Mouse (Mus musculus) C2C12 (cell line): ENCODE results near the gene Dcst2. TPM values are rescaled to one million over a fixed set of nuclear protein-coding genes. Genes with fewer than 3 reads are reported as not detected.

Experiments
- H3K27me3 ChIP-seq: one replicate; pipeline ENCODE4 v1.6.1; 2011; ENCODE audit not compliant: control insufficient read depth, insufficient read depth, insufficient read length
- H3K36me3 ChIP-seq: one replicate; pipeline ENCODE4 v1.6.1; 2011; ENCODE audit not compliant: control insufficient read depth, insufficient read depth
- H3K4me3 ChIP-seq: one replicate; pipeline ENCODE4 v1.5.1; 2011; ENCODE audit warnings: mild to moderate bottlenecking, control low read depth; ENCODE audit not compliant: poor library complexity, insufficient read depth, severe bottlenecking
- H3K79me2 ChIP-seq: one replicate; pipeline ENCODE4 v1.6.1; 2011; ENCODE audit not compliant: control insufficient read depth, insufficient read depth
- H3K79me3 ChIP-seq: one replicate; pipeline ENCODE4 v1.6.1; 2011; ENCODE audit warnings: low read depth, control low read depth
- H3ac ChIP-seq: one replicate; pipeline ENCODE3; 2011; ENCODE audit warnings: low read depth; ENCODE audit not compliant: control insufficient read depth, insufficient read length
- CEBPB ChIP-seq: IDR thresholded peaks from one replicate; pipeline ENCODE4 v1.6.1; 2011; ENCODE audit warnings: low read depth, mild to moderate bottlenecking, control low read depth, moderate library complexity
- CTCF ChIP-seq: IDR thresholded peaks from one replicate; pipeline ENCODE4 v1.5.1; 2011; ENCODE audit not compliant: control insufficient read depth, insufficient read depth, insufficient read length
- FOSL1 ChIP-seq: IDR thresholded peaks from one replicate; pipeline ENCODE4 v1.8.0; 2011; ENCODE audit warnings: mild to moderate bottlenecking, low read length; ENCODE audit not compliant: poor library complexity, insufficient read depth, severe bottlenecking
- MAX ChIP-seq: IDR thresholded peaks from one replicate; pipeline ENCODE4 v1.6.1; 2011; ENCODE audit warnings: mild to moderate bottlenecking, control low read depth
- MYOD1 ChIP-seq: IDR thresholded peaks from one replicate; pipeline ENCODE4 v1.6.1; 2011; ENCODE audit warnings: low read depth; ENCODE audit not compliant: control insufficient read depth, insufficient read length
- MYOG ChIP-seq: IDR thresholded peaks from one replicate; pipeline ENCODE4 v1.6.1; 2011; ENCODE audit not compliant: control insufficient read depth, insufficient read length; ENCODE audit errors: extremely low read depth
- USF1 ChIP-seq: IDR thresholded peaks from one replicate; pipeline ENCODE4 v1.6.1; 2011; ENCODE audit warnings: low read depth, mild to moderate bottlenecking, control low read depth, moderate library complexity
- polyA plus RNA-seq: library from polyadenylated mRNA; unstranded; fragments of >200 nt; fragmentation: generic; extraction: Trizol; gene quantifications from one replicate; pipeline ENCODE4 v1.2.1, GENCODE M21; 2012; ENCODE audit warnings: missing spikeins

Dcst2 gene
- polyA plus RNA-seq, 1 experiment: 0.01 TPM

DNA sequence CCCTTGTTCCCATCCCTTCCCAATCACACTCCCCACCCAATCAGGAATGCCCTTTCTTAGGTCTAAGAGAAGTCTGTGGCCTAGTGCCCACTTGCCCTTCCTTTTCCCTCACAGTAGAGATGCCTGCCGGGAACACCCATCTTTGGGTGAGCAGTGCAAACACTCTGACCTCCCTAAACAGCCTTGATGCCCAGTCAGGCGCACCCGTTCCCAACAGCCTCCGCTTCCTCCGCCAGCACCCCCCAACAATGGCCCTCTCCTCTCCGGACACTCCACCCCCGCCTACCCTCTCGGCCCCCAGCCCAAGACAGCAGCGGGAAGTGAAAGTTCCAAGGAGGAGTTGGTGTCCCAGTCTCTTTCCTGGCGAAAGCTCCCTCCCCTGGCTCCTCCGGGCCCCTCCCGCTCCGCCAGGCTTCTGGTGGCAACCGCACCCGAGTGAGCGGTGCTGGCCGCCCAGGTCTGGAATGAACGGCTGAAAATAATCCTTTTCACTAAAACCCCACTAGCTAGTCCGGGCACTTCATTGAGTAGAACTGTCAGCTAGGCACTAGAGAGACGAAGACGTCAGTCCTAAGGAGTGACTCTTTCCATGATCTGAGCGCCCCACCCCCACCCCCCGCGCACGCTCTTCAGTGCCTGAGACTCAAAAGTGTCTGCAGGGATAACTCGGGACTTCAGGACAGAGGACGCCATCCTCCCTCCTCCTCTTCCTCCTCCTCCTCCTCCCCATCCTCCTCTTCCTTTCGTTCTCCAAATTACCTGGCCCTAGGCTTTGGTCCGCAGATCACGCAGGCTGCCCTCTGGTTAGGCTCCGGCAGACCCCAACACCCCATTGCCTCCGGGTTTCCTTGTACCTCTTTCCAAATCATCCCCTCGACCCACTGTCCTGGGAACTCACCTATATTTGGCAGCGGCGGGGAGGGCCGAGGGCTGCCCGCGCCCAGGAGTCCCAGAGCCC lies 12.6 kb upstream of the Dcst2 start:
- Histone ChIP-seq H3K36me3 (peaks cover 11% of the 10 kb centered on the region), H3K4me3 (peak overlapping the region; percentile 43), H3K79me2 (no peaks in the 10 kb centered on the region), H3K27me3 (no peaks in the 10 kb centered on the region), H3K79me3 (no peaks in the 10 kb centered on the region), H3ac (peak overlapping the region; percentile 77)
- TF ChIP-seq MYOD1 (no peak), USF1 (no peak), MYOG (no peak), FOSL1 (no peak), CTCF (no peak), CEBPB (no peak), MAX (no peak)

GRCm38 (mm10) chr3:89349869-89350501 lies 11.8 kb upstream of the Dcst2 start, which contains the start of gene Adam15:
TSS of gene Adam15 (minus strand) at chr3:89349996.
- H3K4me3 ChIP-seq: peak within 1 kb of the TSS; percentile 43
- TF ChIP-seq MAX (peak; percentile 73), CEBPB (no peak), FOSL1 (no peak), MYOD1 (no peak), MYOG (no peak), USF1 (no peak), CTCF (no peak)
- peaks cover 8% of the 10 kb centered on the region for H3K36me3 ChIP-seq
- no peaks in the 10 kb centered on the region for H3K27me3 ChIP-seq
- H3K79me2 ChIP-seq: no peaks in the 10 kb centered on the region
- no peaks in the 10 kb centered on the region for H3K79me3 ChIP-seq
- peak within 1 kb of the TSS; percentile 77 for H3ac ChIP-seq

- H3K4me3 ChIP-seq: no peak overlapping the region
- no peaks in the 10 kb centered on the region for H3K79me3 ChIP-seq
- no peaks in the 10 kb centered on the region for H3K79me2 ChIP-seq
- H3K27me3 ChIP-seq: peaks cover 3% of the 10 kb centered on the region
- H3ac ChIP-seq: no peak overlapping the region
- H3K36me3 ChIP-seq: no peaks in the 10 kb centered on the region
- no peak for TF ChIP-seq MAX
- TF ChIP-seq CEBPB: no peak
- TF ChIP-seq CTCF: no peak
- TF ChIP-seq MYOD1: no peak
- TF ChIP-seq FOSL1: no peak
- no peak for TF ChIP-seq USF1
- TF ChIP-seq MYOG: no peak
These were observed 10.5 kb upstream of the Dcst2 start for GRCm38 (mm10) chr3:89351271-89351670.

DNA sequence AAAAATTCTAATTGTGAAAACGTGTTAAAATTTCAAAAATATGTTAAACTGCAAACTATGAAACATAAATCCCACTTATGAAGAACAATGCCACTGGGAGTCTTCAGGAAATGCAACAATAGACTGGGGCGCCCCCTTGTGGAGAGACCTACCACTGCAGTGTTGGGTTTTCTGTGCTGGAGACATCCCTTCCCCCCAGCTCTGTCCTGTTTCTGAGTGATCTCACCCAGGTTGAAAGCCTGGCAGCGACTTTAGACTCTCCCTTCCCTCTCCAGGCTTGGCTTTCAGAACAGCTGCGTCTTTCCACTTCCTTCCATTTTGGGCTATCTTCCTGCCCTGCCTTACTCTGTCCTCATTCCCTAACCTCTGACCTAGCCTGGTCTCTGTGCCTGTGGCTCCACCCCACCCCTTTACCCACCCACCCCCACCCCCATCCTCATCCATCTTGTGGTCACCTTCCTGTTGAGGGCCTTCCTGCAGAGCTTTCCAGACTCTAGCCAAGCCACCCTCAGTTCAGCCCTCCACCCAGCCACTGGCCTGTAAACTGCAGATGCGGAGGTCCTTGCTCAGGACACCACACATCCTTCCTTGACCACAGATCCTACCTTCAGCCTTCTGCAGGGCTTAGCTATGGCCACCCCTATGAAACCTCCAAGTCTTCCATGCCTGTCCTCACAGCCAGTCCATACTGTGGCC lies 6.8 kb upstream of the Dcst2 start:
- Histone ChIP-seq H3K27me3 (peaks cover 8% of the 10 kb centered on the region), H3K4me3 (no peak overlapping the region), H3K36me3 (no peaks in the 10 kb centered on the region), H3K79me2 (no peaks in the 10 kb centered on the region), H3K79me3 (no peaks in the 10 kb centered on the region), H3ac (no peak overlapping the region)
- TF ChIP-seq CTCF (peak; percentile 83), MYOG (no peak)

DNA sequence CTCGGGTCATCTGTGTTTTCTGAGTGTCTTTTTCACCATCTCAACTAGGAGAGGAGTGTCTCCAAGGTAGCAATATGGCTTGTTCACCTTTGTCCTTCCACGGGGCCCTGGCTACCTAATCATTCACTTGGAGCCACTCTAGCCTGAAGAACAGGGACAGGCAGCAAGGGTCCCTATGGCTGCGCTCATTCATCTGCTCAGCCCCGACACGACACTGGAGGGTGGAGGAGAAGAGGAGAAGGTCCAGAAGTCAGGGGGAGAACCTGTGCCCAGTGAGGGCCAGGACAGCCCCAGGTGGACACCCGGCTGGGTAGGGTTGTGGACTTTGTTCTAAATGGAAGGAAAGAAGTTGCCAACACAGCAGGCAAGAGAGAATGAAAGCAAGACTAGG lies 6.3 kb upstream of the Dcst2 start:
- H3K36me3 ChIP-seq: no peaks in the 10 kb centered on the region
- no peak for TF ChIP-seq MAX
- no peak for TF ChIP-seq MYOD1
- TF ChIP-seq CTCF: no peak
- no peak for TF ChIP-seq FOSL1
- TF ChIP-seq MYOG: no peak
- no peak for TF ChIP-seq USF1
- H3K79me3 ChIP-seq: no peaks in the 10 kb centered on the region
- H3K27me3 ChIP-seq: peaks cover 8% of the 10 kb centered on the region
- no peak overlapping the region for H3K4me3 ChIP-seq
- H3ac ChIP-seq: no peak overlapping the region
- H3K79me2 ChIP-seq: no peaks in the 10 kb centered on the region
